Mouse (Mus musculus) kidney, embryonic 14.5 days (tissue): ENCODE data around the gene Tead1. TPM values are rescaled to one million over a fixed set of nuclear protein-coding genes. Genes with fewer than 3 reads are reported as not detected.

Experiments
- ATAC-seq: fragments of 200-750 bp; cut with Nextera tagmentation; 2 replicates; pipeline ENCODE4 v1.8.0; 2017; ENCODE audit warnings: moderate number of reproducible peaks, mild to moderate bottlenecking, moderate TSS enrichment, moderate library complexity; ENCODE audit not compliant: low FRiP score, low TSS enrichment
- H3K27ac ChIP-seq: fragments of 300-500 bp; sonication (generic); 2 replicates; pipeline ENCODE4 v1.5.1; 2014; ENCODE audit warnings: low read depth, mild to moderate bottlenecking, low read length, moderate library complexity, mixed read lengths
- H3K27me3 ChIP-seq: fragments of 300-500 bp; sonication (generic); 2 replicates; pipeline ENCODE4 v1.6.1; 2014; ENCODE audit warnings: mild to moderate bottlenecking, low read length; ENCODE audit not compliant: control insufficient read depth, insufficient read depth
- H3K36me3 ChIP-seq: fragments of 300-500 bp; sonication (generic); 2 replicates; pipeline ENCODE4 v1.6.1; 2014; ENCODE audit warnings: low read length, mixed read lengths; ENCODE audit not compliant: control insufficient read depth, insufficient read depth
- H3K4me1 ChIP-seq: fragments of 300-500 bp; sonication (generic); 2 replicates; pipeline ENCODE4 v1.6.1; 2014; ENCODE audit warnings: low read length, mixed read lengths; ENCODE audit not compliant: control insufficient read depth, insufficient read depth
- H3K4me2 ChIP-seq: fragments of 300-500 bp; sonication (generic); replicated peaks from 2 replicates; pipeline ENCODE4 v1.6.1; 2014; ENCODE audit warnings: low read depth, mild to moderate bottlenecking, low read length
- H3K4me3 ChIP-seq: fragments of 300-500 bp; sonication (generic); 2 replicates; pipeline ENCODE4 v1.5.1; 2014; ENCODE audit warnings: mild to moderate bottlenecking, low read length
- H3K9ac ChIP-seq: fragments of 300-500 bp; sonication (generic); 2 replicates; pipeline ENCODE4 v1.6.1; 2014; ENCODE audit warnings: low read depth, mild to moderate bottlenecking, low read length, moderate library complexity
- H3K9me3 ChIP-seq: fragments of 300-500 bp; sonication (generic); 2 replicates; pipeline ENCODE4 v1.6.1; 2016; ENCODE audit warnings: low read length; ENCODE audit not compliant: control insufficient read depth
- WGBS: fragments of 180-500 bp; shearing (Covaris S2); extraction: QIAGEN DNeasy Blood & Tissue Kit; methylation state at CpG from one replicate; pipeline ENCODE4 v1.1.7; 2014; 5-methylcytosine and 5-hydroxymethylcytosine counted together
- polyA plus RNA-seq: library from polyadenylated mRNA; unstranded; fragments of >200 nt; fragmentation: Nextera tagmentation; extraction: Ambion mirVana; gene quantifications from 2 replicates; pipeline ENCODE4 v1.2.1, GENCODE M21; 2014

Tead1 gene
- polyA plus RNA-seq, 1 experiment from 2014 or later = 30.1 TPM

DNA sequence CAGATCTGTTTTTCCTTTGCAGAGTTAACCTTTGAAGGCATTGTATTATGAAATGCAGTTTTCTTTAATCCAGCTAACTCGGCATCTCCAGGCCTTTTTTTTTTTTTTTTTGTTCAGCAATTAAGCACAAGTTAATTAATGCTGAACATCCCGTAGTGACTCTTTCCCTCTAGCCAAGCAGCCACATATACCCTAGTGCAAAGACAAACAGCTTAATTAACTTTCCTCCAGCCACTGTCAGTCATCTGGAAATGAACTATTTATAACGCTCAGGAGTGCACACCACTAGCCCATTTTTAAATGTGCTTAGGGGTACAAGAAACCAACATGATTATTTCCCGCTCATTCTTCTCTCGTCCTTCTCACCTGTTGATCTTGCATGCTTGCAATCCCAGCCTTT is 136.9 kb downstream of the Tead1 start:
- no peak overlapping the region for H3K9ac ChIP-seq
- no peak overlapping the region for H3K4me2 ChIP-seq
- no peaks in the 10 kb centered on the region for H3K9me3 ChIP-seq
- 63% methylated on average over 5 of the region's 5 CpGs for WGBS
- no peak overlapping the region for H3K4me3 ChIP-seq
- no peaks in the 10 kb centered on the region for H3K36me3 ChIP-seq
- ATAC-seq = no peak
- peaks cover 9% of the 10 kb centered on the region; the same call in 1 of the 2 replicates for H3K4me1 ChIP-seq
- H3K27me3 ChIP-seq = no peaks in the 10 kb centered on the region
- no peak overlapping the region for H3K27ac ChIP-seq

DNA sequence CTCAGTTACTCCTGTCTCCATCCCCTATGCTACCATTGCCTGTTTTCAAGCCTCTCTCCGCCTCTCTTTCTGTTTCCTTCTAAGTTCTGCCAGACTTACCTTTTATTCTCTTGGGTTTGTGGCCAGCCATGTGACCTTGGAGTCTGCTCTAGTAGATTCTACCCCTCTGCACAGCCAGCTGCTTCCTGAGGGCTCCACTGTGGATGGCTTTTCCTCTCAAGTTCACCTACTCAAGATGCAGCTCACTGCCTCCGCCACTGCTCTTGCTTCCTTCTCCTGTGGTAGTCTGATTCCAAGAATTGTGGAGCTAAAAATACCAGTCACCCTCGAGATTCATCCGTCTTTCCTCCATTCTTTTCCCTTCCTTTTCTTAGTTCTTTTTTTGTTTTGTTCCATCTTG is 140.7 kb downstream of the Tead1 start:
- no peak for ATAC-seq
- Histone ChIP-seq H3K27ac (no peak overlapping the region), H3K4me1 (peaks cover 28% of the 10 kb centered on the region)

DNA sequence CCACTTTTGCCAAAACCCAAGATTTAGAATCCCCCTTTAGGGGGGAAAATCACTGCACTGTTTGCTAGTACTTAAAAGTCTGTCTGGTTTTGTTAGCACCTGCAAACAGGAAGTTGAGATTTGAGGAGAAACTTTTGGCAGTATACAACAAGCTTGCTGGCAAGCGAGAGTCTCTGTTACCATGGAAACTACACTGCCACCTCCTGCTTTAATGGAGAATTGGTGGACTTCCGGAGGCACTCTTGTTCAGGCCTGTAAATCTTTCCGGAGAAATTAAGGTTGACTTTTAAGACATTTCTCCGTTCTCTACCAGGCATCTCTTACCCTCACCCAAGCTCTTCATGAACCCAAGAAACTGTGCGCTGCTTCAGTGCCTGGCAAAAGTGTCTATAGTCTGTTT is 143.8 kb downstream of the Tead1 start:
- Histone ChIP-seq H3K27ac (peak overlapping the region; percentile 77), H3K27me3 (no peaks in the 10 kb centered on the region), H3K4me2 (peak overlapping the region; percentile 15), H3K4me1 (peaks cover 41% of the 10 kb centered on the region), H3K9ac (no peak overlapping the region), H3K36me3 (no peaks in the 10 kb centered on the region), H3K4me3 (no peak overlapping the region), H3K9me3 (no peaks in the 10 kb centered on the region)
- 11% methylated on average over 5 of the region's 5 CpGs for WGBS
- ATAC-seq = no peak

More for the DNA sequence above, 140.7 kb downstream of the Tead1 start:
- no peak overlapping the region for H3K4me2 ChIP-seq
- 79% methylated on average over 4 of the region's 4 CpGs for WGBS
- H3K4me3 ChIP-seq = no peak overlapping the region
- no peaks in the 10 kb centered on the region for H3K36me3 ChIP-seq
- no peak overlapping the region for H3K9ac ChIP-seq
- no peaks in the 10 kb centered on the region for H3K27me3 ChIP-seq
- H3K9me3 ChIP-seq = no peaks in the 10 kb centered on the region

DNA sequence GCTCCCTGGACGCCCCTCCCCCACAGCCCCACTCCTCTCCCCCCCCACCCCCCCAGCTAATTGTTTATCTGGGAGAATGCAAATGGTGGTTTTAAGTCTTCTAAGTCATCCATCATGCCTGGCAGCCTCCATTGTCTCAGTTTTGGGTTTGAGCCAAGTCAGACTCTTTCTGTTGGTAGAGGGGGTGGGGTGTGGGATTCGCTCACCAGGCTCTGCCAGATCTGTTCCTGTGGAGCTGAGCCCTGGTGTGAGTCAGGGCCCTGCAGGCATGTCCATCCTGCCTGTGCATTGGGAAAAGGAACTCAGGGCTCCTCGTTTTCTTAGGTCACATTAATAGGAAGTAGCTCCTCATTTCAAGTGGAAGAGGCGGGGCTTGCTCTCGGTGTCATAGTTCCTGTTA is 144.5 kb downstream of the Tead1 start:
- H3K9ac ChIP-seq = no peak overlapping the region
- peak; percentile 78 for ATAC-seq
- peak overlapping the region; percentile 15; the same call in 1 of the 2 replicates for H3K4me2 ChIP-seq
- H3K27ac ChIP-seq = peak overlapping the region; percentile 77; the same call in 1 of the 2 replicates
- no peaks in the 10 kb centered on the region for H3K27me3 ChIP-seq
- H3K4me1 ChIP-seq = peaks cover 46% of the 10 kb centered on the region
- no peaks in the 10 kb centered on the region for H3K36me3 ChIP-seq
- no peaks in the 10 kb centered on the region for H3K9me3 ChIP-seq
- WGBS = 3% methylated on average over 5 of the region's 5 CpGs
- H3K4me3 ChIP-seq = 0 out of 2 replicates have a peak overlapping the region, but pooled peaks have one; percentile 6

DNA sequence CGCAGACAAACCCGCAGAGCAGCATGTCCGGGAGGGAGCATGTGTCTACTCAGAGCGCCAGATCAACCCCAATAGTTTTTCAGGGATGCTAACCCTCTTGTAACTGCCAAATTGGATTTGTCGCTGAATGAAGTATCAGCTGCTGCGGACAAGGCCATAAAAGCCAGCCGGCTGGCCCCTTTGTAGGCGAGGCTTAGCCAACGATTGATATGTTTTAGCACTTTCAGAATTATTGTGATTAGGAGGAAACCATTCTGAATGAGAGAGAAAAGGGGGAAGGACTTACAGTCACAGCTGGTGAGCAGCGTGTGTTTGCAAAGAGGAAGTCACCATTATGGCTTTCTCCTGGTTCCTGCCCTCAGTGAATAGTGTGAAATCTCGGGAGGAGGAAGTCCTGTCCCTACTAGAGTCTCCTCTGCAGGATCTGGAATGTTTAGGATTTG is 146.2 kb downstream of the Tead1 start:
- Histone ChIP-seq H3K27ac (peak overlapping the region; percentile 85), H3K36me3 (no peaks in the 10 kb centered on the region), H3K4me1 (peaks cover 46% of the 10 kb centered on the region), H3K4me3 (no peak overlapping the region), H3K9me3 (no peaks in the 10 kb centered on the region), H3K4me2 (peak overlapping the region; percentile 9; the same call in 1 of the 2 replicates), H3K27me3 (no peaks in the 10 kb centered on the region), H3K9ac (0 out of 2 replicates have a peak overlapping the region, but pooled peaks have one; percentile 9)
- WGBS = 8% methylated on average over 11 of the region's 11 CpGs
- ATAC-seq = peak; percentile 14; the same call in 1 of the 2 replicates

DNA sequence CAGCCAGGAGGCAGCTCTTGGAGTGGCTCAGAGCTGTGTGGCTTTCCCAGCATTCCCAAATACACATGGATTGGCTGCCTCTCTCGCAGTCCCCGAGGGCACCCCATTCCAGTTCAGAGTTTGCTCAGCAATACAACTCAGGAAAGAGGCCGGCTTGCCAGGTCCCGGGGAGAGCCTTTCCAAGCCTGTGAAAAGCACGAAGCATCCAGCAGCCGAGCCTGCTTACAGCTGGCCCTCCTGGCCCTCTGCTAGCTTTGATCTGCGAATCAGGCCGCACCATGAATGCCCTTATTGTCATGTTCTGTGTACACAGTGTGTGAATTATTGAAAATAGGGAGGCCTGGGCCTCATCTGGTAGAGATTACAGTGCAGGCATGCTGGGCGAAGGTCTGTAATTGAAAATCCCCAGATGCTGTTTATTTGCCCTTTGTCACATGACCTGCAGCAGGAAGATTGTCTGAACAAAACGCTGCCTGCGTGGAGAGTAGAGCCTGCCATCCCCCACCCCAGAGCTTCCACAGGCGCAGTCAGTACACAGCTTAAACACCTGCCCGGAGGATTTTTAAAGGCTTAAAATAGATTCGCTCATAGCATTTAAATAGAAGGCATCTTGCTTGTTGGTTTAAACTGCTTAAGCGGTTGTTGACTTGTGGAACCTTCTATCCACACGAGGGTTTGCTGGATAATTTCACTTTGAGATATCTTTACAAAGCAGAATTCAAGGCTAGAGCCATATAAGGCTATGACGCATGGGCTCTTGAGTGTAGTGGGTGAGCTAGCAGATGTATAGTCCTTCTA is 147.2 kb downstream of the Tead1 start:
- WGBS = 17% methylated on average over 17 of the region's 17 CpGs
- peaks cover 55% of the 10 kb centered on the region for H3K4me1 ChIP-seq
- no peaks in the 10 kb centered on the region for H3K9me3 ChIP-seq
- peak overlapping the region; percentile 9 for H3K4me2 ChIP-seq
- H3K27me3 ChIP-seq = no peaks in the 10 kb centered on the region
- no peak overlapping the region for H3K4me3 ChIP-seq
- ATAC-seq = peak; percentile 83
- H3K27ac ChIP-seq = peak overlapping the region; percentile 85
- no peaks in the 10 kb centered on the region for H3K36me3 ChIP-seq
- H3K9ac ChIP-seq = no peak overlapping the region; the same call in 1 of the 2 replicates

DNA sequence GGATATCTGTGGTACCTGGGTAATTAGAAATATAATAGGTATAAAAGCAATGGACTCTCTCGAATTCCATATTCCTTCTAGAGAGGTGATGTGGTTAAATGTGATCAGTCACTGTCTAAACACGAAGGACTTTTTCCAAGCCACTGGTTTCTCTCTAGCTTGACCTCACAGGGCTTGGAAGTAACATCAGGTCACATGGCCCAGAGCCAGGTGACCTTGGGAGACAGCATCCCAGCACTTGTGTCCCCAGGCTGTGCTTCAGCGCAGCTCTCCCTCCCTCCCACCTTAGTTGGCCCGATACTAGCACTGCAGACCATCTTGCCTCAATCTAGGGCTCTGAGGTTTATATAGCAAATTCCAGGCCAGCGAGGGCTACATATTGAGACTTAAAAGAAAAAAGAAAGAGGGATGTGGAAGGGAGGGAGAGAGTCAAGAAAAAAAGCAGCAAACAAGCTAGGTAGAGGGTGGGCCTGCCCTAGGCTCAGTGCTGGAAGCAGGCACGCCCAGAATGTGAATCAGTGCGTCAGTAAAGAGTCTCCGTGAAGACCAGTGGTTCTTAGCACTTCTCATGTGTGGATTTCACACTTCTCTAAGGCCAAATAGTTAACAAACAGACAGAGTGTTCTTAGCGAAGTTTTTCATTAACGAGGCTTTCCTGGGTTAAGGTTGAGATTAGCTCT is 149.0 kb downstream of the Tead1 start:
- Histone ChIP-seq H3K9me3 (no peaks in the 10 kb centered on the region), H3K9ac (no peak overlapping the region), H3K4me2 (no peak overlapping the region), H3K27me3 (no peaks in the 10 kb centered on the region), H3K4me3 (no peak overlapping the region), H3K27ac (peak overlapping the region; percentile 56; the same call in 1 of the 2 replicates), H3K36me3 (no peaks in the 10 kb centered on the region), H3K4me1 (peaks cover 53% of the 10 kb centered on the region)
- ATAC-seq = no peak
- 33% methylated on average over 10 of the region's 10 CpGs for WGBS

DNA sequence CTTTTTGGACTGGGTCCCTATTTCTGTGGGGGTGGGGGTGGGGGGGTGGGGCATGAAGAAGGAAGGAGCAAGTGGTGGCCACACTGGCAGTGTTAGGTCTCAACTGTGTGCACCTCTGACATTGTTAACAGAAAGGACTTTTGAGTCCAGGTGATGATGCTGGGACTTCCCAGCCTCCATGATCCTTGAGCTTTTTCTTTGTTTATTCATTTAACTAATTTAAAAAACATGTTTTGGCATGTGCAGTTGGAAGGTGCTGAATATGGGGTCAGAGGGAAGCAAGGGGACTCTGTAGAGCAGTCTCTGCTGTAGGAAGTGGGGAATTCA is 149.5 kb downstream of the Tead1 start:
- no peak for ATAC-seq
- H3K27ac ChIP-seq = 0 out of 2 replicates have a peak overlapping the region, but pooled peaks have one; percentile 56
- H3K4me3 ChIP-seq = no peak overlapping the region
- no peaks in the 10 kb centered on the region for H3K36me3 ChIP-seq
- H3K4me2 ChIP-seq = no peak overlapping the region
- H3K27me3 ChIP-seq = no peaks in the 10 kb centered on the region
- no peaks in the 10 kb centered on the region for H3K9me3 ChIP-seq
- H3K4me1 ChIP-seq = peaks cover 48% of the 10 kb centered on the region
- H3K9ac ChIP-seq = no peak overlapping the region

DNA sequence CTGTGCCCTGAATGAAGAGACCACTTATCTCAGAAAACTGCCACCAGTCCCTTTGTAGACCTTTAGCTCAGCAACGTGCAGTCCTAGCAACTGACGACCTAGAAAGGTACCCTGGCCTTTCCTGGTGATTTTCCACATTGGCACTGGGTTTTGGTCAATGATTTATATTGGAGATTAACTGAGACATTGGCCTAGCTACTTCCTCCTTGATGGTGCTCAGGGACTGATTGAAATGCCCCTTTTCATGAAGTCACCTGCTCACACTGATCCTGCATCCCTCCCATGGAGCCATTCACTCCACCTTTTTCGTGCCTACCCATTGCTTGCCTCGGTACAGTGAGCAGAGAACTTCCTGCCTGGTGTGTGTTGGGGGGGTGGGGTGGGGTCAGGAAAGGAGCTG is 151.8 kb downstream of the Tead1 start:
- no peak overlapping the region for H3K4me3 ChIP-seq
- WGBS = 56% methylated on average over 4 of the region's 4 CpGs
- H3K4me1 ChIP-seq = peaks cover 38% of the 10 kb centered on the region
- H3K4me2 ChIP-seq = no peak overlapping the region
- no peak overlapping the region for H3K9ac ChIP-seq
- H3K27ac ChIP-seq = no peak overlapping the region
- H3K36me3 ChIP-seq = no peaks in the 10 kb centered on the region
- no peaks in the 10 kb centered on the region for H3K27me3 ChIP-seq
- peak; percentile 28; the same call in 1 of the 2 replicates for ATAC-seq
- no peaks in the 10 kb centered on the region for H3K9me3 ChIP-seq
